Mouse (Mus musculus) layer of hippocampus, adult 2 months (tissue): Measurements from ENCODE around the gene Sstr4. TPM values are rescaled to one million over a fixed set of nuclear protein-coding genes. Genes with fewer than 3 reads are reported as not detected.

Source experiments
- DNase-seq, 2 experiments: peaks; one replicate each; pipeline ENCODE4 v3.0.0; 2022; ENCODE audit warnings: low spot score in 2 of 2
- H3K27ac ChIP-seq: fragments of 200-600 bp; 2 replicates; pipeline ENCODE4 v1.8.1; 2022
- H3K4me3 ChIP-seq: fragments of 200-600 bp; 2 replicates; pipeline ENCODE4 v1.8.1; 2022; ENCODE audit warnings: mild to moderate bottlenecking
- CTCF ChIP-seq: fragments of 200-600 bp; conservative IDR thresholded peaks from 2 replicates; pipeline ENCODE4 v1.8.1; 2022; ENCODE audit warnings: antibody characterized with exemption, mild to moderate bottlenecking, moderate library complexity
- total RNA-seq, 2 experiments: library from RNA; stranded (reverse); gene quantifications; 2 replicates each; pipeline ENCODE4 v1.2.3; 2021

The Sstr4 gene
- total RNA-seq, 2 experiments from 2014 or later: 75.5 TPM

DNA sequence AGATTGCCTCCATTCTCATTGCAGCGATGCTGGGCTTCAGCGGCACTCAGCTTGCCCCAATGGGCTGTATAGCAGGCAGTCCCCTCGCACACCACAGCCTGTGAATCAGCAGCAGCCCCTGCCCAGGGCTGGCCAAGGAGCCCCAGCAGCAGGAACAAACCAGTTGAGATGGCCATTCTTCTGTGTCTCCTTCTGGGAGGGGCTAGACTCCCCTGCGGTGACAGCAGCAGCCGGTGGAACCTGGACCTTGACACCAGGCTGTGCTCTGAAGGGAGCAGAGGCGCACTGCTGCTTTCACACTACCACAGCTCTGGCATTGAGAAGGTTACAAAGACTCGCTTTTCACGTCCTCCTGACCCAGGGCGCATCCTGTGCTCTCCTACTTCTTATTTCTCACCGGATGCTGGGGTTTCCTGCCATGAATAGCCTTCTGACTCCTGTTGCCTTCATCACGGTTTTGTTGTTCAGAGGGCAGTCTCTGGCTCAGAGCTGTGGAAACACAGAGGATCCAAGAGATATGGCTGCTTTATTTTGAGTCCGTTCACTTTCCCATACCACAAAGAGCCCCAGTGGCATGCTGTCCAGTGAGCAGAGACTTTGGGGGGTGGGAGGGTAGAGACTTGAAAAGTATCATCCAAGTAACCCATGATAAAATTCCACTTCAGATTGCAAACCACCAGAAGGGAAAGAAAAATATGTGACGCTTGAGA is 48.3 kb downstream of the Sstr4 start, which contains the start of gene Cd93:
TSS of gene Cd93 (minus strand) at position 315 of the 710 bp plus-strand sequence.
- TF ChIP-seq CTCF: no peak
- Histone ChIP-seq H3K4me3 (peak within 1 kb of the TSS; percentile 33), H3K27ac (peak within 1 kb of the TSS; percentile 72)
- DNase-seq: no peak

GRCm38 (mm10) chr2:148444472-148444871 is 49.3 kb downstream of the Sstr4 start:
- Histone ChIP-seq H3K4me3 (no peak overlapping the region), H3K27ac (no peak overlapping the region)
- no peak for TF ChIP-seq CTCF
- no peak for DNase-seq

DNA sequence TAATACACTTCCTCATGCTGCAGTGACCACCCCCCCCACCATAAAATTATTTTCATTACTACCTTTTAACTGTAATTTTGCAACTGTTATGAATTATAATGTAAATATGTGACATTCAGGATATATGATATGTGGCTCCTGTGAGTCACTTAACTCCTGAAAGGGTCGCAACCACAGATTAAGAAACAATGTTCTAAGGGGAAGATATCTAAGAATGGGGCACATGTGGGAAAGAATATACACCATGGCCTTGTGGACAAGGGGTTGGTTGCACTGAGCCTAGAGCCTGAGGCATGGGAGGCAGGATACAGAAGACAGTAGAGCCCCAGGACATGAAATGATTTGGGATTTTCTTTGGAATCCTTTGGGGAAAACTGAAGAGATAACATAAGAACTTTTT is 50.5 kb downstream of the Sstr4 start:
- Histone ChIP-seq H3K27ac (no peak overlapping the region), H3K4me3 (no peak overlapping the region)
- TF ChIP-seq CTCF: no peak
- DNase-seq: no peak

Other genes with a start within 250 kb of the Sstr4 start
- gene Thbd, start 12.8 kb downstream of the Sstr4 start, total RNA-seq: 1 to 10 TPM; 5.3 to 6.9 TPM
- gene Cd93, start 48.2 kb downstream of the Sstr4 start, total RNA-seq: 1 to 10 TPM; 3.2 to 5.1 TPM